In genomic region chr7:126928384-126929037, GRCm38 (mm10) we compare ENCODE assay signal across 8 mouse cellular contexts. TPM values are rescaled to one million over a fixed set of nuclear protein-coding genes. Genes with fewer than 3 reads are reported as not detected.
DNase-seq lines count a peak whose midpoint lies in the region; ATAC-seq and TF ChIP-seq lines count a peak whose summit lies in the region.

Kctd13 (plus strand) TSS chr7:126928879.

- H3K4me1 ChIP-seq in bone marrow, adult 2 months (ENCODE audit: control insufficient read depth, insufficient read depth, low read length): peaks cover 3% of the 10 kb centered on the region
- peaks cover 12% of the 10 kb centered on the region for H3K4me1 ChIP-seq in embryonic facial prominence, embryonic 15.5 days
- H3K4me1 ChIP-seq in kidney, embryonic 14.5 days (ENCODE audit: control insufficient read depth, insufficient read depth, low read length): peaks cover 9% of the 10 kb centered on the region
- peaks cover 9% of the 10 kb centered on the region for H3K4me1 ChIP-seq in liver, adult 2 months (ENCODE audit: control insufficient read depth, insufficient read depth, low read length)

- peak; percentile 95 for DNase-seq in A20 (ENCODE audit: low read depth, low spot score)
- DNase-seq in heart, adult 9 months (ENCODE audit: low spot score in 2 of 2): peak; percentile 92
- peak; percentile 76 for DNase-seq in liver, adult 2 months (ENCODE audit: extremely low read depth, low read depth, low spot score)
- DNase-seq in splenic B cell, adult 2 months (ENCODE audit: low read depth, low spot score): peak; percentile 95

- peak; percentile 67; the same call in 1 of the 2 replicates for TF ChIP-seq POLR2A in bone marrow, adult 2 months (IDR thresholded peaks at IDR 0.05; ENCODE audit: borderline replicate concordance, control insufficient read depth, low read depth, low read length)
- TF ChIP-seq POLR2A in liver, adult 2 months (IDR thresholded peaks at IDR 0.05; ENCODE audit: extremely low read depth, insufficient read depth, low read length): peak; percentile 47; the same call in 1 of the 2 replicates
- peak; percentile 67 for TF ChIP-seq POLR2A in myocyte (IDR thresholded peaks at IDR 0.05; ENCODE audit: insufficient read length, low read depth)

- H3K27ac ChIP-seq in bone marrow, adult 2 months (ENCODE audit: control insufficient read depth, insufficient read depth, low read depth, low read length, poor library complexity): peak within 1 kb of the TSS; percentile 50
- peak within 1 kb of the TSS; percentile 75 for H3K27ac ChIP-seq in embryonic facial prominence, embryonic 15.5 days (replicated peaks)
- peak within 1 kb of the TSS; percentile 5; the same call in 1 of the 2 replicates for H3K27ac ChIP-seq in kidney, embryonic 14.5 days (ENCODE audit: low read depth, low read length)
- peak within 1 kb of the TSS; percentile 43 for H3K27ac ChIP-seq in liver, adult 2 months (replicated peaks; ENCODE audit: insufficient read depth, low read depth, low read length)

- peak within 1 kb of the TSS; percentile 64 for H3ac ChIP-seq in myocyte (ENCODE audit: control insufficient read depth, insufficient read length)

- peaks cover 12% of the 10 kb centered on the region; the same call in 1 of the 2 replicates for H3K36me3 ChIP-seq in embryonic facial prominence, embryonic 15.5 days
- H3K36me3 ChIP-seq in kidney, embryonic 14.5 days (ENCODE audit: control insufficient read depth, insufficient read depth, low read length): peaks cover 22% of the 10 kb centered on the region; the same call in 1 of the 2 replicates
- peaks cover 2% of the 10 kb centered on the region; the same call in 1 of the 2 replicates for H3K36me3 ChIP-seq in liver, adult 2 months (ENCODE audit: control insufficient read depth, insufficient read depth, low read length)
- H3K36me3 ChIP-seq in myocyte (ENCODE audit: control insufficient read depth, insufficient read depth): no peaks in the 10 kb centered on the region
- 0 out of 2 replicates have a peak, but pooled peaks cover 2% of the 10 kb centered on the region for H3K36me3 ChIP-seq in splenic B cell, adult 2 months (ENCODE audit: control insufficient read depth, insufficient read depth, low read length, poor library complexity, severe bottlenecking)

- peak within 1 kb of the TSS; percentile 89 for H3K4me2 ChIP-seq in embryonic facial prominence, embryonic 15.5 days (replicated peaks)
- peak within 1 kb of the TSS; percentile 86 for H3K4me2 ChIP-seq in kidney, embryonic 14.5 days (replicated peaks; ENCODE audit: low read depth, low read length)
- H3K4me2 ChIP-seq in myocyte (ENCODE audit: low read depth): peak within 1 kb of the TSS; percentile 99

- no peaks in the 10 kb centered on the region for H3K9me3 ChIP-seq in embryonic facial prominence, embryonic 15.5 days (replicated peaks)
- no peaks in the 10 kb centered on the region for H3K9me3 ChIP-seq in kidney, embryonic 14.5 days (ENCODE audit: control insufficient read depth, low read length)

- H3K4me3 ChIP-seq in bone marrow, adult 2 months (replicated peaks; ENCODE audit: control insufficient read depth, low read depth, low read length): peak within 1 kb of the TSS; percentile 95
- peak within 1 kb of the TSS; percentile 68 for H3K4me3 ChIP-seq in embryonic facial prominence, embryonic 15.5 days (replicated peaks)
- H3K4me3 ChIP-seq in kidney, embryonic 14.5 days (ENCODE audit: low read length): peak within 1 kb of the TSS; percentile 69
- H3K4me3 ChIP-seq in liver, adult 2 months (ENCODE audit: insufficient read depth, low read depth, low read length): peak within 1 kb of the TSS; percentile 80
- H3K4me3 ChIP-seq in myocyte: peak within 1 kb of the TSS; percentile 65

- ATAC-seq in embryonic facial prominence, embryonic 15.5 days (ENCODE audit: insufficient number of reproducible peaks, low FRiP score, low TSS enrichment, low read depth): peak; percentile 96
- ATAC-seq in kidney, embryonic 14.5 days (ENCODE audit: low FRiP score, low TSS enrichment): peak; percentile 97

- TF ChIP-seq CTCF in bone marrow, adult 2 months (IDR thresholded peaks at IDR 0.05; ENCODE audit: control insufficient read depth, insufficient read depth, low read length): no peak
- no peak for TF ChIP-seq CTCF in liver, adult 2 months (IDR thresholded peaks at IDR 0.05; ENCODE audit: low read depth, low read length)

- H3K9ac ChIP-seq in embryonic facial prominence, embryonic 15.5 days: peak within 1 kb of the TSS; percentile 64
- H3K9ac ChIP-seq in kidney, embryonic 14.5 days (ENCODE audit: low read depth, low read length): peak within 1 kb of the TSS; percentile 72
- H3K9ac ChIP-seq in liver, adult 2 months (ENCODE audit: low read depth, low read length): peak within 1 kb of the TSS; percentile 92

- H3K27me3 ChIP-seq in embryonic facial prominence, embryonic 15.5 days: no peaks in the 10 kb centered on the region
- H3K27me3 ChIP-seq in kidney, embryonic 14.5 days (ENCODE audit: control insufficient read depth, insufficient read depth, low read length): no peaks in the 10 kb centered on the region
- H3K27me3 ChIP-seq in liver, adult 2 months (ENCODE audit: control insufficient read depth, insufficient read depth, low read length): no peaks in the 10 kb centered on the region
- H3K27me3 ChIP-seq in myocyte (ENCODE audit: control insufficient read depth, insufficient read depth, insufficient read length): no peaks in the 10 kb centered on the region
- H3K27me3 ChIP-seq in splenic B cell, adult 2 months (ENCODE audit: control insufficient read depth, insufficient read depth, low read length, poor library complexity, severe bottlenecking): no peaks in the 10 kb centered on the region

- under 1% methylated on average over 56 of the region's 56 CpGs for WGBS in bone marrow, adult 2 months
- WGBS in embryonic facial prominence, embryonic 15.5 days: 3% methylated on average over 56 of the region's 56 CpGs
- 4% methylated on average over 56 of the region's 56 CpGs for WGBS in kidney, embryonic 14.5 days
- WGBS in liver, adult 2 months: under 1% methylated on average over 56 of the region's 56 CpGs

- peaks cover 8% of the 10 kb centered on the region; the same call in 1 of the 2 replicates for H3K79me2 ChIP-seq in liver, adult 2 months (ENCODE audit: control insufficient read depth, insufficient read depth, low read length)
- no peaks in the 10 kb centered on the region for H3K79me2 ChIP-seq in myocyte (ENCODE audit: control insufficient read depth, insufficient read depth)

TF ChIP-seq in myocyte, 11 proteins besides CTCF, POLR2A, EP300 and RAD21:
- TF ChIP-seq MYOD1 (IDR thresholded peaks at IDR 0.05; ENCODE audit: control insufficient read depth in 1 of 3, insufficient read length in 2 of 3, low read depth in 2 of 3): peak in 1 of 3 experiments; percentile 1
- no peak for TF ChIP-seq REST (IDR thresholded peaks at IDR 0.05; ENCODE audit: insufficient read depth, insufficient read length)
- peak; percentile 68 for TF ChIP-seq POLR2AphosphoS2 (IDR thresholded peaks at IDR 0.05; ENCODE audit: insufficient read length, low read depth)

RNA-seq across cellular contexts. Expression of gene Kctd13, which starts in this region (rescaled TPM):
- polyA plus RNA-seq in bone marrow, adult 2 months (2011; ENCODE audit: insufficient read depth, insufficient read length, low replicate concordance, missing spikeins): 4.0 and 17.3 TPM in 2 replicates
- 19.1 and 20.2 TPM in 2 replicates for polyA plus RNA-seq in embryonic facial prominence, embryonic 15.5 days (2015; fragmentation: Nextera tagmentation; extraction: Ambion mirVana)
- 13.1 and 19.4 TPM in 2 replicates for polyA plus RNA-seq in kidney, embryonic 14.5 days (2014; fragmentation: Nextera tagmentation; extraction: Ambion mirVana)
- total RNA-seq in liver, adult 2 months (2014; rRNA removed): 2.1 and 3.4 TPM in 2 replicates
- polyA plus RNA-seq in liver, adult 2 months (2012; rRNA removed): 5.8 and 7.6 TPM in 2 replicates
- polyA plus RNA-seq in myocyte (2012; fragmentation: generic; extraction: Trizol): 14.6 TPM

Comparison
In these comparisons a context has a peak if more than half of its experiments do, and no peak if none do; other contexts are left out.
1. Peak in every context shown above with its lines: DNase-seq, ATAC-seq, H3K4me3 ChIP-seq and H3K27ac ChIP-seq.
2. H3K27ac ChIP-seq: peak in every context shown above with its lines; median percentile 75 in embryonic facial prominence, embryonic 15.5 days; 50 in bone marrow, adult 2 months; 43 in liver, adult 2 months; 5 in kidney, embryonic 14.5 days.